Mouse (Mus musculus) hindbrain, embryonic 15.5 days (tissue): ENCODE results near the gene Chchd10. TPM values are rescaled to one million over a fixed set of nuclear protein-coding genes. Genes with fewer than 3 reads are reported as not detected.

Source experiments
- ATAC-seq: fragments of 200-750 bp; cut with Nextera tagmentation; 2 replicates; pipeline ENCODE4 v1.8.0; 2017; ENCODE audit warnings: low read depth, moderate number of reproducible peaks, moderate TSS enrichment; ENCODE audit not compliant: low FRiP score
- H3K27ac ChIP-seq: fragments of 300-500 bp; sonication (generic); replicated peaks from 2 replicates; pipeline ENCODE4 v1.5.1; 2015; ENCODE audit warnings: mild to moderate bottlenecking, inconsistent platforms
- H3K27me3 ChIP-seq: fragments of 300-500 bp; sonication (generic); 2 replicates; pipeline ENCODE4 v1.6.1; 2015; ENCODE audit warnings: control low read depth, inconsistent platforms
- H3K36me3 ChIP-seq: fragments of 300-500 bp; sonication (generic); 2 replicates; pipeline ENCODE4 v1.6.1; 2015; ENCODE audit warnings: control low read depth, inconsistent platforms
- H3K4me1 ChIP-seq: fragments of 300-500 bp; sonication (generic); replicated peaks from 2 replicates; pipeline ENCODE4 v1.6.1; 2015; ENCODE audit warnings: control low read depth, inconsistent platforms
- H3K4me2 ChIP-seq: fragments of 300-500 bp; sonication (generic); 2 replicates; pipeline ENCODE4 v1.6.1; 2015; ENCODE audit warnings: moderate library complexity, mild to moderate bottlenecking, inconsistent platforms
- H3K4me3 ChIP-seq: fragments of 300-500 bp; sonication (generic); 2 replicates; pipeline ENCODE4 v1.5.1; 2015; ENCODE audit warnings: mild to moderate bottlenecking, inconsistent platforms
- H3K9ac ChIP-seq: fragments of 300-500 bp; sonication (generic); 2 replicates; pipeline ENCODE4 v1.6.1; 2015; ENCODE audit warnings: inconsistent platforms
- H3K9me3 ChIP-seq: fragments of 300-500 bp; sonication (generic); 2 replicates; pipeline ENCODE4 v1.6.1; 2016; ENCODE audit warnings: control low read depth, inconsistent platforms
- WGBS: fragments of 180-500 bp; shearing (Covaris S2); methylation state at CpG from one replicate; pipeline ENCODE4 v1.1.7; 2015; 5-methylcytosine and 5-hydroxymethylcytosine counted together
- polyA plus RNA-seq: library from polyadenylated mRNA; unstranded; fragments of >200 nt; fragmentation: Nextera tagmentation; extraction: Ambion mirVana; gene quantifications from 2 replicates; pipeline ENCODE4 v1.2.1, GENCODE M21; 2015

Gene Chchd10
- polyA plus RNA-seq, 1 experiment from 2014 or later = 139 TPM

- Histone ChIP-seq H3K9me3 (no peaks in the 10 kb centered on the region), H3K27me3 (peaks cover 14% of the 10 kb centered on the region; the same call in 1 of the 2 replicates), H3K4me1 (peaks cover 41% of the 10 kb centered on the region), H3K27ac (no peak overlapping the region), H3K36me3 (no peaks in the 10 kb centered on the region), H3K9ac (0 out of 2 replicates have a peak overlapping the region, but pooled peaks have one; percentile 65), H3K4me2 (peak overlapping the region; percentile 90), H3K4me3 (peak overlapping the region; percentile 44)
- ATAC-seq = no peak
- WGBS = 28% methylated on average over 7 of the region's 7 CpGs
Measured at GRCm38 (mm10) chr10:75931311-75931710, 1.6 kb upstream of the Chchd10 start.

- 0% methylated on average over 39 of the region's 44 CpGs for WGBS
- no peak overlapping the region for H3K27ac ChIP-seq
Measured at GRCm38 (mm10) chr10:75932081-75932678, 750 bp upstream of the Chchd10 start.

GRCm38 (mm10) chr10:75934991-75935390, 2.1 kb downstream of the Chchd10 start:
- ATAC-seq = no peak
- Histone ChIP-seq H3K4me1 (peaks cover 50% of the 10 kb centered on the region), H3K9me3 (no peaks in the 10 kb centered on the region), H3K9ac (no peak overlapping the region), H3K4me2 (peak overlapping the region; percentile 66), H3K27ac (no peak overlapping the region), H3K36me3 (no peaks in the 10 kb centered on the region), H3K4me3 (peak overlapping the region; percentile 49), H3K27me3 (peaks cover 14% of the 10 kb centered on the region; the same call in 1 of the 2 replicates)
- 90% methylated on average over 1 of the region's 1 CpGs for WGBS

More at GRCm38 (mm10) chr10:75932081-75932678, 750 bp upstream of the Chchd10 start:
- peak; percentile 21; the same call in 1 of the 2 replicates for ATAC-seq
- H3K27me3 ChIP-seq = peaks cover 14% of the 10 kb centered on the region; the same call in 1 of the 2 replicates
- H3K4me1 ChIP-seq = peaks cover 47% of the 10 kb centered on the region
- H3K4me2 ChIP-seq = peak overlapping the region; percentile 90
- H3K9me3 ChIP-seq = no peaks in the 10 kb centered on the region
- H3K9ac ChIP-seq = peak overlapping the region; percentile 65
- peak overlapping the region; percentile 44 for H3K4me3 ChIP-seq
- H3K36me3 ChIP-seq = no peaks in the 10 kb centered on the region

- H3K4me1 ChIP-seq = peaks cover 42% of the 10 kb centered on the region
- WGBS = 2% methylated on average over 50 of the region's 51 CpGs
Measured at GRCm38 (mm10) chr10:75935680-75936541, 3.0 kb downstream of the Chchd10 start, which contains the start of gene Mmp11. Mmp11 (minus strand) TSS chr10:75936496.

GRCm38 (mm10) chr10:75936909-75937667, 4.2 kb downstream of the Chchd10 start:
- Histone ChIP-seq H3K9ac (no peak overlapping the region), H3K36me3 (no peaks in the 10 kb centered on the region), H3K4me3 (peak overlapping the region; percentile 49), H3K4me1 (peaks cover 30% of the 10 kb centered on the region), H3K9me3 (no peaks in the 10 kb centered on the region), H3K27ac (no peak overlapping the region), H3K27me3 (peaks cover 14% of the 10 kb centered on the region; the same call in 1 of the 2 replicates), H3K4me2 (peak overlapping the region; percentile 66)
- no peak for ATAC-seq
- WGBS = 37% methylated on average over 18 of the region's 18 CpGs

More at GRCm38 (mm10) chr10:75935680-75936541, 3.0 kb downstream of the Chchd10 start, which contains the start of gene Mmp11:
- H3K27me3 ChIP-seq = peaks cover 14% of the 10 kb centered on the region; the same call in 1 of the 2 replicates
- H3K4me3 ChIP-seq = peak within 1 kb of the TSS; percentile 49
- no peaks in the 10 kb centered on the region for H3K36me3 ChIP-seq
- peak; percentile 79 for ATAC-seq
- H3K9ac ChIP-seq = peak within 1 kb of the TSS; percentile 49
- H3K9me3 ChIP-seq = no peaks in the 10 kb centered on the region
- H3K27ac ChIP-seq = peak within 1 kb of the TSS; percentile 56
- peak within 1 kb of the TSS; percentile 66 for H3K4me2 ChIP-seq

GRCm38 (mm10) chr10:75937851-75938643, 5.1 kb downstream of the Chchd10 start:
- no peak for ATAC-seq
- Histone ChIP-seq H3K9me3 (no peaks in the 10 kb centered on the region), H3K27ac (no peak overlapping the region), H3K36me3 (no peaks in the 10 kb centered on the region), H3K27me3 (peaks cover 9% of the 10 kb centered on the region; the same call in 1 of the 2 replicates), H3K9ac (no peak overlapping the region), H3K4me1 (peaks cover 21% of the 10 kb centered on the region), H3K4me3 (no peak overlapping the region), H3K4me2 (peak overlapping the region; percentile 66)
- 55% methylated on average over 10 of the region's 10 CpGs for WGBS

- no peak overlapping the region for H3K4me2 ChIP-seq
- H3K36me3 ChIP-seq = no peaks in the 10 kb centered on the region
- WGBS = 43% methylated on average over 9 of the region's 9 CpGs
- no peaks in the 10 kb centered on the region for H3K9me3 ChIP-seq
- no peak for ATAC-seq
- no peak overlapping the region for H3K4me3 ChIP-seq
- H3K27ac ChIP-seq = no peak overlapping the region
- no peak overlapping the region for H3K9ac ChIP-seq
- peaks cover 27% of the 10 kb centered on the region for H3K4me1 ChIP-seq
- H3K27me3 ChIP-seq = peaks cover 4% of the 10 kb centered on the region; the same call in 1 of the 2 replicates
Measured at GRCm38 (mm10) chr10:75939481-75940234, 6.7 kb downstream of the Chchd10 start.

- Histone ChIP-seq H3K27me3 (no peaks in the 10 kb centered on the region), H3K36me3 (no peaks in the 10 kb centered on the region), H3K9me3 (no peaks in the 10 kb centered on the region), H3K9ac (no peak within 1 kb of the TSS), H3K4me3 (no peak within 1 kb of the TSS), H3K4me1 (peaks cover 23% of the 10 kb centered on the region), H3K4me2 (no peak within 1 kb of the TSS), H3K27ac (no peak within 1 kb of the TSS)
- no peak for ATAC-seq
- WGBS = 68% methylated on average over 5 of the region's 5 CpGs
Measured at GRCm38 (mm10) chr10:75940520-75940919, 7.6 kb downstream of the Chchd10 start, which contains the start of gene Gm867. Gm867 (minus strand) TSS chr10:75940672.

GRCm38 (mm10) chr10:75941042-75941824, 8.3 kb downstream of the Chchd10 start:
- WGBS = 59% methylated on average over 9 of the region's 9 CpGs

More at GRCm38 (mm10) chr10:75941042-75941824, 8.3 kb downstream of the Chchd10 start:
- no peak for ATAC-seq
- H3K4me3 ChIP-seq = no peak overlapping the region
- no peaks in the 10 kb centered on the region for H3K36me3 ChIP-seq
- H3K9ac ChIP-seq = no peak overlapping the region
- H3K27ac ChIP-seq = no peak overlapping the region
- peaks cover 16% of the 10 kb centered on the region for H3K4me1 ChIP-seq
- no peak overlapping the region for H3K4me2 ChIP-seq
- H3K9me3 ChIP-seq = no peaks in the 10 kb centered on the region
- no peaks in the 10 kb centered on the region for H3K27me3 ChIP-seq
